ENCODE assay signal across 1 mouse cellular context in genomic region chr11:63151857-63152256, GRCm38 (mm10).
TF ChIP-seq lines count a peak whose summit lies in the region.

No protein-coding gene starts in this region.

TF ChIP-seq in CH12.LX, 34 proteins besides CTCF, POLR2A, EP300 and RAD21 (continued from another document):
- no peak for TF ChIP-seq ZNF384 (IDR thresholded peaks at IDR 0.05; ENCODE audit: low read depth, low read length)
